Mouse (Mus musculus): ENCODE measurements around the gene Nrm. TPM values are rescaled to one million over a fixed set of nuclear protein-coding genes. Genes with fewer than 3 reads are reported as not detected.

Nrm gene
- 85.5 to 100 TPM (median 88.6 TPM) in 4 replicates for total RNA-seq (2023)

DNA sequence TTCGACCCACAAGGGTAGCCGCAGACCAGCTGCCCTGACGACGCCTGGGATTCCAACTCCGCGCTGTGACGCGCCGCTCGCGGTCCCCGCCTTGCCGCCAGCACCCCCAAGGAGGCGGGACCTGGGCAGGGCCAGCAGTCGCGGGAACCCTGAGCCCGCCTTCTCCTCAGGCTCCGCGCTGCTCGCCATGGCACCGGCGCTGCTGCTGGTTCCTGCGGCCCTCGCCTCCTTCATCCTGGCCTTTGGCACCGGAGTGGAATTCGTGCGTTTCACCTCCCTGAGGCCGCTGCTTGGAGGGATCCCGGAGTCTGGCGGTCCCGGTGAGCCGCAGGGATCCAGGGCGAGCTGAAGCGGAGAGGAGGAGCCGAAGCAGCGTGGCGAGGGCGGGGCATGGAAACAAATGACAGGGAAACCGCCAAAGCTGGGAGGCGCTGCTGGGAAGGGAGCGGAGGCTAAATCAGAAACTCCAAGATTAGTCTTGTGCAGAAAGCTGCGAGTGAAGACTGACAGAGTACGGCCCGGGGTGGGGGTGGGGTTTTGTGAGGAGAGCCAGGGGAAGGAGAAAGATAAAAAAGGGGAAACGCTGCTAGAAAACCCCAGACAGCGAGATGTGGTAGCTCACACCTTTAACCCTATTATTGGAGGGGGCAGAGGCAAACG lies at the start of gene Nrm:
Gene Nrm, plus strand, starts transcription at position 121 of the 660 bp plus-strand sequence.

DNA sequence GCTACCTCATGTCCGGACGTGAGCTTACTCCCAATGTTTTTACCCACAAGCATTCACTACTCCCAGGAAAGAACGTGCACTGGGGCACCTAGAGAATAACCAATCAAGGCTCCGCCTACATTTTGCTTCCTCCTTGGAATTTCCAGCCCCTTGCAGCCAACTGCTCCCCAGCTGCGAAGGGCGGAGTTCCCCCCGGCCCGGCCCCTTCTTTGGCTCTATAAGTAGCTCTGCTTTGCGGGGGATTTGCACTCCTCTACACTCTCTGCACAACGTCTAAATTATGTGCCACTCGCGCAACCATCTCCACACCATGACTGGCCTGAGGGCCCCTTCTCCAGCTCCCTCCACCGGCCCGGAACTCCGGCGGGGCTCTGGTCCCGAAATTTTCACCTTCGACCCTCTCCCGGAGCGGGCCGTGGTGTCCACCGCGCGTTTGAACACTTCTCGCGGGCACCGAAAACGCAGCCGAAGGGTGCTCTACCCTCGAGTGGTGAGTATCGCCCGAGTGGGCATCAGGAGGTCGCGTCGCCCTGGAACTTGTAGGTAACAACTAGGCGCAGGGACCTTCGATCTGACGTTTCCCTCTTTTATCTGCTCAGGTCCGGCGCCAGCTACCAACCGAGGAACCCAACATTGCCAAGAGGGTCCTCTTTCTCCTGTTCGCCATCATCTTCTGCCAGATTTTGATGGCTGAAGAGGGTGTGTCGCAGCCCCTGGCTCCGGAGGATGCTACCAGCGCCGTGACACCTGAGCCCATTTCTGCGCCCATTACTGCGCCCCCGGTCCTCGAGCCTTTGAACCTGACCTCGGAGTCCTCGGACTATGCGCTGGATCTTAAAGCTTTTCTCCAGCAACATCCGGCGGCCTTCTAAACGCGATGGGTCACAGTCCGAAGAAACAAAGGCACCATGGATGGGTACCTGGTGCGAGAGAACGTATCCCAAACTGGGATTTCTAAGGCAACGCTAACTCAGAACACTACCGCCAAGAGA lies 39.4 kb upstream of the Nrm start, which contains the start of gene Ier3:
Gene Ier3, plus strand, starts transcription at position 246 of the 992 bp plus-strand sequence.

DNA sequence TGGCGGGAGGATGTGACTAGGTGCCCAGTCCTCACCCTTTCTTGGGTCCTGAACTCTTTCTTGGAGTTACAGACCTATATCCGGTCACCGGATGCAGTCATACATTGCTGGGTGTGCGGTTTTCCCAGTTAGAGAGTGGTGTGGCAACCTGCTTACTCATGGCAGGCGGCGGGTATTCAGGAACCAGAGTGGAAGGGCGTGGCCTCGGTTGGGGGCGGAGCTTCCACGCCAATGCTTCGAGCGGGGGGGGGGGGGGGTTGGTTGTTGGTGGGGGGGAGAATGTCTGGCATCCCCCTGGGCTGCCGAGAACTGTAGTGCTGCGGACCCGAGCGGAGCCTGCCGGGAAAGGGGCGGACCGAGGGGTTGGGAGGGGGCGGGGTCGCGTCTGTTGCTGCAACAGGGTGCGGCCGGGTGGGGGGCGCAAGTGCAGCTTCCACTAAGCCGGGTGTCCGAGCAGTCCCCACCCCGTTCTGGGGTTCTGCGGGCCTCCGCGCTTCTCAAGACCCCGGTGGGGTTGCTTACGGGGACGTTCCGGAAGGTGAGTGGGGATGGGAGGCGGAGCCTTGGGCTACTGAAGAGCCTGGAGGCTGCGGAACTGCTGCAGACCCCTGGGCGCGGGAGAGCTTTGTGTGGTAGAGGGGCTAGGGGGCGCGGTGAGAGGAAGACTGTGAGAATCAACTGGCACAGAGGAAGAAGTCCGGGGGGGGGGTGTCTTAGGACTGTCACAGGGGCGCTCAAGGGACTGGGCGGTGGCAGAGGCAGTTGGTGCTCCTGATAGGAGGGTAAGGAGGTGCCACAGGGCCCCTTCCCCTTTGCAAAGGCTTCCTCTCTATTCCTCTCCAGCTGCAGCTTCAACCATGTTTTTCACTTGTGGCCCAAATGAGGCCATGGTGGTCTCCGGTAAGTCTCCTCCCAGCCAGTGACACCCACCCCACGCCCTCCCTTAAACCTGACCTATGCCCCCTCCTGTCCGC lies 37.9 kb upstream of the Nrm start, which contains the start of gene Flot1:
Gene Flot1, plus strand, starts transcription at position 267 of the 974 bp plus-strand sequence.

DNA sequence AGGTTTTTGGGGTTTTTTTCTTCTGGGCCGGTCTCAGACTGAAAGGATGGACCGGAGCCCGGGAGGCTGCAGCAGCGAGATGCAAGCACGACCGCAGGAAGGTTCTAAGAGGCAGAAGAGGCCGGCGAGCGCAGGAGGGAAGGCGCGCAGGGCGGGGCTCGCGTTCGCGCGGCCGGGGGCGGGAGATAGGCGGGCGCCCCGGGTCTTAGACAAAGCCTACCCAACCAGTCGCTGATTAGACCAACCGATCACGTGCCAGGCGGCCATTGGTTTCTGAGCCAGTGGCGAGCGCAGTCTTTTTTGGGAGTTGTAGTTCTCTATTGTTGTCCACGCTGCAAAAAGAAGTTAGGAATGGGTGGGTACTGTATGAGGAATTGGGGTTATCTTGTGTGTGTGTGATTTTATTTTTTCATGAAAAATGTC lies 23.0 kb upstream of the Nrm start, which contains the start of gene Tubb5:
Gene Tubb5, minus strand, starts transcription at position 185 of the 423 bp plus-strand sequence.

DNA sequence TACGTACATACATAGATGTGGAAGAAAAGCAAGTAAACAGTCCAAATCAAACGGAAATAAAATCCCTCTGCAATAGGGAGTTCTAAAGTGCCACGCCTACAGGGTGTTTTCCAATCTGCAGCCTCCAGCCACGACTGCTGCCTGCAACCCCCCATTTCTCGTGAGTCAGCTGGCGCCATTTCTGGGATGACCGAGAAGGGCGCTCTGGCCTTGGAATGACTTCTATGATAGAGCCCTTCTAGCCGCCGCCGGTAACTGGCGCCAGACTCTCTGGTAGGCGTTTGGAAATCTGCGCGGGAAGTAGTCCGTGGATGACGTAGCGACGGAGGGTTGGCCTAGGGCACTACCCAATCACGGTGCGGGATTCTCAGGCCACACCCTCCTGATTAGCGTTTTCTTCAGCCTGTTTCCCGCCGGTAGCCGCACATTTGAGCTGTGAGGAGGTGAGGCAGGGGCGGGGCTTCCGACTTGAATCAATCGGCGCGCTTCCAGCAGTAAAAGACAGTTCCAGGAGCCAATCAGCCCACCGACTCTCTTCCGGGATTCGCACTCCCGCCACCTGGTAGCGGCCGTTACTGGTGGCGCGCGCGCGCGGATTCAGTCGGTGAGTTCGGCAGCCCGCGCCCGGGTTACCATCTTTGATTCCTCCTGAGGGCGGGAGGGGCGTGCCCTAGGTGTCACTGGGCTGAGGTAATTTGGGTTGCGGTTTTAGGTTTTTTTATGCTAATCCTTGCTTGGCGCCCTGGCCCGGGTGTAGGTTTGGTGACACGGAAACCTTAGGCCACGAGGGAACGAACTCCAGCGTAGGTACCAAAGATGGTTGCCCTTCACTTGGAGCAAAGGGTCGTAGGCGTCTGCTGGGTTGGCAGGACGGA lies 19.8 kb upstream of the Nrm start, which contains the start of gene Mdc1:
Gene Mdc1, plus strand, starts transcription at position 440 of the 875 bp plus-strand sequence.

DNA sequence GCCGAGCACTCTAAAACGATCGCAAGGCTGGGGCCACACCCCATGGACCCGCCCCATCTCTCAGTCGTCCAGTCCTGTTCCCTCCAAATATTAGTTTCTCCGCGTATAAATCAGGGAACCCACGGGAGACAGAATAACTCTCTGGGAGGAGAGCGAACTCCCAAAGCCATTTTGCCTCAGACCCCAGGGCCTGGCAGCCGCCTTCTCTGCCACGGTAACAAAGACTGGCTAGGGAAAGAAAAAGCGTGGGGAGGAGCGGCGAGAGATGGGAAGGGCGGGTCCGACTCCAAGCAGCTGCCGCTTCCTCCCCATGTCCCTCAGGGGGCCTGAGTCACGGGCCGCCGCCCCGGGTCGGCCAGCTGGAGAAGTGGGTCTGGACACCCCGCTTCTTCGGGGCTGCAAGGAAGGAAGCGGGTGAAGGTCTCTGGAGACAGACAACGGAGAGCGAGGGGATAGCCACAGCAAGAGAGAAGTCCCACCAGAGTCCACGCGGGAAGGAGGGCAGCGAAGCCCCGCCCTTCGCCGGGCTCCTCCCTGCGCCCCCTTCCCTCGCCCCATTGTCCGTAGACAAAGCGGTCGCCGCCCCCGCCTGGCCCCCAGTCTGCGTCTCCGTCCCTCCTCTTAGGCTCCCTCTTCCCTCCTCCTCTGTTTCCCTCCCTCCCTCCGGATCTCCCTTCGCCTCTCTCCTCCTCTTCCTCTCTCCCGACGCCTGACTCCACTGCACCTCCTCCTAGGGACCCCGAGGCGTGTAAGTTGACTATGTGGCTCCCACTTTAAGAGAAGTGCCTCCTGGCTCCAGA lies 4.6 kb downstream of the Nrm start, which contains the start of gene Ppp1r18:
Gene Ppp1r18, plus strand, starts transcription at position 113 of the 800 bp plus-strand sequence.

DNA sequence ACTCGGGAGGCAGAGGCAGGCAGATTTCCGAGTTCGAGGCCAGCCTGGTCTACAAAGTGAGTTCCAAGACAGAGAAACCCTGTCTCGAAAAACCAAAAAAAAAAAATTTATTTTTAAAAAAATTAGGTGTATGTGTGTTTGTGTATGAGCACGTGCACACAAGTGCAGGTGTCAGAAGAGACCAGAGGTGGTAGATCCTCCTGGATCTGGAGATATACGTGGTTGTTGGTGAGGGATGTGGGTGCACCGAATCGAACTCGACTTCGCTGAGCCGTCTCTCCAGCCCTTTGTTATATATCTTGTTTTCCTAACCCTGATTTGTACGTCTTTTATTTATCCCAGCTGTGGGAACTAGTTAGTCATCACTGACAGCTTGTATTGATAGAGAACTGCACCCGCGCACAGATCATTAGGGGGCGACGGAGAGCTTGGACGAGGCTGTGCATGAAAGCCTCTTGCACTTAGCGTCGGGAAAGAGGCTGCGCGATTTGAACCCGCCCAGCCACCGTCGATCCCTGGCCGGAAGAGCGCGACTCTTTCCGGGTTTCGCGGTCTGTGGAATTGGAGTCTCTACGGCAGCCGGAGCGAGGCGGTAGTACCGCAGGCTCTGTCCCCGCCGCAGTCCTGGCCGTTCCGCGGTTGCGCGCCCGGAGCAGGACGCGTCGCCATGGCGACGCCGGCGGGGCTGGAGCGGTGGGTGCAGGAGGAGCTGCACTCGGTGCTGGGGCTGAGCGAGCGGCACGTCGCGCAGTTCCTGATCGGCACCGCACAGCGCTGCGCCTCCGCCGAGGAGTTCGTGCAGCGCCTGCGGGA lies 18.3 kb downstream of the Nrm start, which contains the start of gene Dhx16:
Gene Dhx16, plus strand, starts transcription at position 575 of the 813 bp plus-strand sequence.

DNA sequence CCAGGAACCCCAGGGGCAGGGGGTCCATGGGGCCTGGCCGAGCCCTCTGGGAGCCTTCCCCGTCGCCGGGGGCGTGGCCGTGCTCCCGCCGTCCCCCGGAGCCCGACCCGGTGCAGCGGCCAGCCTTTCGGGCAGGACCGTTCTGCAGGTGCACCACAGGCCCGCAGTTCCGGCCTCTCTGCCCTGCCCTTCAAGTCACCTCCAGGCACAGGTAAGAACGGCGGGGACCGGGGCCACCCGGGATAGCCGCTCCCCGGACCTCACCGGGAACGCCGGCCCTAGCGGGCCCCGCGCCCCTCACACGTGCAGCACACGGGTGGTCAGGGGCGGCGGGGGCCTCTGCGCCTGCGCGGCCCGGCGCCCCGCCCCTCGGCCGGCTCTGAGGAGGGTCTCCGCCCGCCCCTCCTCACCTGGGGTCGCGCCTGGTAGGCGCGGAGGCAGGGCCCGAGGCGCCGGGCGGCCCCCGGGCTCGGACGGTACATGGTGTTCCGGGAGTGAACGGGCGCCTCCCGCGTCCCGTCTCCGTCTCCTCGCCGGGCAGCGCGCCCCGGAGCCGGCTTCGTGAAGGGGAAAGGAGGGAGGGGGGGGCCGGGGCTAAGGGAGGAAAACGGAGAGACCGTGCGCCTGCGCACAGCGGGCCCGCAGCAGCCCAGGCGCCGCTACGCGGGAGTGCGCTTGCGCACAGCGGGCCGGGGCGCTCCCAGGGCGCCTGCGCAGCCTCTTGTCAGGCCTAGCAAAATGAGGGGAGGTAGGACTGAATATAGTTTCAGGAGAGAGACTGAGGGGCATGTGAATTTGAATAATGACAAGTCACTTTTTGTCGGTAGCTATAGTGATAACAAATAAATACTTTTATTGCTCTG lies 35.9 kb downstream of the Nrm start, which contains the start of gene 2310061I04Rik:
Gene 2310061I04Rik, minus strand, starts transcription at position 651 of the 863 bp plus-strand sequence.

DNA sequence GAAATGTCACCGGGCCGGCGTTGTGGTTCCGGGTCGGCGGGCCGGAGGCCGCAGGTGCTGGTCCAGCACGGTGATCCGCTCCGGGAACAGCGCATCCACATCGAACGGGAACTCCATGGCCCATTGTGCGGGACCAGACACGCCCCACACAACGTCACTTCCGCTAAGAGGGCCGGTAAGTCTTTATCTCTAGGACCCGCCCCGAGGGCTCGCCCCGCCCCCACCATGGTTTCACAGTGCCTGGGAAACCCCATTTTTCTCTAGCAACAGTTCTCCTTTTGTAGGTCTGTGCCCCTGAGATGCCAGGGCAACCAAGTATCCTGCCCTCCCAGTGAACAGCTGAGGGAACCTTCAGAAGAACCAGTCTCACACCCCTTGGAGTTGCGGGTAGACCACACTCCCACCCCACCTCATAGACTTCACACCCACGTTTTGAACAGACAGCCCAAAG lies 48.8 kb downstream of the Nrm start, which contains the start of gene Atat1:
Gene Atat1, minus strand, starts transcription at position 157 of the 451 bp plus-strand sequence.

Other genes starting within 250 kb of the Nrm start
- gene Gm9573, start 234.7 kb upstream of the Nrm start, total RNA-seq (2023): not detected in 4 replicates
- gene Mucl3, start 217.6 kb upstream of the Nrm start, total RNA-seq (2023): not detected in 4 replicates
- 37.0 to 55.6 TPM (median 43.5 TPM) in 4 replicates for gene Vars2, start 193.7 kb upstream of the Nrm start, total RNA-seq (2023)
- 15.9 to 21.1 TPM (median 19.1 TPM) in 4 replicates for gene Gtf2h4, start 187.6 kb upstream of the Nrm start, total RNA-seq (2023)
- 0.16 to 0.39 TPM in 2 of 4 replicates, not detected in the others for gene Ddr1, start 156.7 kb upstream of the Nrm start, total RNA-seq (2023)
- gene Ier3, start 39.6 kb upstream of the Nrm start, total RNA-seq (2023): 0.52 to 1.1 TPM (median 1.0 TPM) in 3 of 4 replicates, not detected in the other
- gene Flot1, start 38.1 kb upstream of the Nrm start, total RNA-seq (2023): 18.3 to 24.9 TPM (median 22.1 TPM) in 4 replicates
- gene Tubb5, start 23.0 kb upstream of the Nrm start, total RNA-seq (2023): 236 to 254 TPM (median 249 TPM) in 4 replicates
- gene Mdc1, start 19.8 kb upstream of the Nrm start, total RNA-seq (2023): 73.0 to 81.1 TPM (median 79.2 TPM) in 4 replicates
- 217 to 232 TPM (median 222 TPM) in 4 replicates for gene Ppp1r18, start 4.3 kb downstream of the Nrm start, total RNA-seq (2023)
- 104 to 117 TPM (median 107 TPM) in 4 replicates for gene Dhx16, start 18.5 kb downstream of the Nrm start, total RNA-seq (2023)
- gene 2310061I04Rik, start 36.1 kb downstream of the Nrm start, total RNA-seq (2023): 17.2 to 24.2 TPM (median 21.6 TPM) in 4 replicates
- gene Atat1, start 48.8 kb downstream of the Nrm start, total RNA-seq (2023): 17.1 to 19.0 TPM (median 18.1 TPM) in 4 replicates
- 66.6 to 75.4 TPM (median 71.1 TPM) in 4 replicates for gene Mrps18b, start 55.1 kb downstream of the Nrm start, total RNA-seq (2023)
- 169 to 183 TPM (median 172 TPM) in 4 replicates for gene Ppp1r10, start 55.1 kb downstream of the Nrm start, total RNA-seq (2023)
- 110 to 126 TPM (median 118 TPM) in 4 replicates for gene Abcf1, start 108.4 kb downstream of the Nrm start, total RNA-seq (2023)
- gene Gnl1, start 118.5 kb downstream of the Nrm start, total RNA-seq (2023): 74.4 to 96.2 TPM (median 83.1 TPM) in 4 replicates
- gene Prr3, start 118.9 kb downstream of the Nrm start, total RNA-seq (2023): 76.5 to 103 TPM (median 82.0 TPM) in 4 replicates
- gene H2-T24, start 159.2 kb downstream of the Nrm start, total RNA-seq (2023): 41.0 to 45.3 TPM (median 43.3 TPM) in 4 replicates
- 309 to 351 TPM (median 339 TPM) in 4 replicates for gene H2-T23, start 171.5 kb downstream of the Nrm start, total RNA-seq (2023)
- 79.2 to 84.9 TPM (median 81.8 TPM) in 4 replicates for gene H2-T22, start 181.4 kb downstream of the Nrm start, total RNA-seq (2023)
- gene Gm6034, start 181.6 kb downstream of the Nrm start, total RNA-seq (2023): 0.43 to 0.78 TPM in 2 of 4 replicates, not detected in the others
- 60.5 to 70.0 TPM (median 65.9 TPM) in 4 replicates for gene Gm11127, start 197.1 kb downstream of the Nrm start, total RNA-seq (2023)